Mouse (Mus musculus): ENCODE data around the gene Inava. TPM values are rescaled to one million over a fixed set of nuclear protein-coding genes. Genes with fewer than 3 reads are reported as not detected.

The Inava gene
- polyA plus RNA-seq, 1 experiment from 2014 or later: 13.3 TPM

DNA sequence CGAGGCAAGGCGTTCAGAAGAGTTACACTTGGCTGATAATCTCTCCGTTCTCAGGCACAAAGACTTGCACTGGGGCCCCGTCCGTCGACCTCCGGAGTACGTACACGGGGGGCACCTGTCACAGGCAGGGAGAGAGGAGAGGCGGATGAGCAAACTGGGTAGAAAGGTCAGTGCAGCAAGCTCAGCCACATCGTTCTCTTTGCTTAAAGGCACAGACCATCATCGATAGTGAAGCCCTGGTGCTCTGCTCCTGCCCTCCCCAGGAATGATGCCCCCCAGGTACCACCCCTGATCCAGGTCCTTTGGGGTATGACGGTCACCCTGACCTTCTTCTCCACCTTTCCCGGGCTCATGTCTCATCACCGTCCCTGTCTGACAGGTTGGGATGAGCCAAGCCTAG lies 19.8 kb downstream of the Inava start:
- ATAC-seq (replicated peaks; ENCODE audit: low FRiP score, low read depth) (no peak), DNase-seq (ENCODE audit: low spot score) (no peak)
- TF ChIP-seq CTCF (IDR thresholded peaks at IDR 0.05; ENCODE audit: low read depth): no peak
- no peaks in the 10 kb centered on the region for H3K4me1 ChIP-seq (replicated peaks; ENCODE audit: insufficient read depth, low read length)
- H3K9ac ChIP-seq (ENCODE audit: low read depth, low read length): no peak overlapping the region
- H3K27ac ChIP-seq: no peak overlapping the region
- H3K9me3 ChIP-seq (replicated peaks; ENCODE audit: low read length): no peaks in the 10 kb centered on the region
- no peak overlapping the region for H3K4me3 ChIP-seq (replicated peaks; ENCODE audit: low read depth, low read length)
- H3K4me2 ChIP-seq (ENCODE audit: low read length): no peak overlapping the region
- peaks cover 5% of the 10 kb centered on the region; the same call in 1 of the 2 replicates for H3K36me3 ChIP-seq (ENCODE audit: insufficient read depth, low read length)
- 80% methylated on average over 15 of the region's 15 CpGs for WGBS
- no peaks in the 10 kb centered on the region for H3K27me3 ChIP-seq (ENCODE audit: insufficient read depth, low read length)

DNA sequence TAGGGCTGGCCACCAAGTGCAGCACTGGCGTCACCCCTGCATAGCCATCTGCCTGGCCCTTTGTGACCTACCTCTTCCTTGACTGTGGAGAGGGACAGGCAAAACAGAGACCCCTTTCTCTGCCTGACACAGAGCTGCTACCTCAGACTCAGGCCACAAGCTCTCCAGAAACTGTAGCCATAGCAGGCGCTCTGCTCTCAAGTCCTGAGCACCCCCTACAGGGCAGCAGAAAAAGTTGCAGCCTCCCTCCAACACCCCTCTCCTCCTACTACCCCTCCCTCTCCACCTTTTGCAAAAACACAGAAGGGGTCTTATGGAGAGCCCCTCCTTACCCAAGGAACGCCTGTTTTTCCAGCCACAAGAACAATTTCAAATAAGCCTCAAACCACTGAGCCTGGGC lies 21.3 kb downstream of the Inava start, which contains the start of gene Mroh3:
Gene Mroh3, minus strand, starts transcription at position 26 of the 400 bp plus-strand sequence.
- H3K9me3 ChIP-seq (replicated peaks; ENCODE audit: low read length): no peaks in the 10 kb centered on the region
- TF ChIP-seq CTCF (IDR thresholded peaks at IDR 0.05; ENCODE audit: low read depth): peak; percentile 72
- H3K4me2 ChIP-seq (ENCODE audit: low read length): no peak within 1 kb of the TSS
- H3K4me1 ChIP-seq (replicated peaks; ENCODE audit: insufficient read depth, low read length): no peaks in the 10 kb centered on the region
- H3K36me3 ChIP-seq (ENCODE audit: insufficient read depth, low read length): peaks cover 5% of the 10 kb centered on the region; the same call in 1 of the 2 replicates
- no peak within 1 kb of the TSS for H3K27ac ChIP-seq
- peak; percentile 47 for ATAC-seq (replicated peaks; ENCODE audit: low FRiP score, low read depth)
- H3K9ac ChIP-seq (ENCODE audit: low read depth, low read length): no peak within 1 kb of the TSS
- H3K4me3 ChIP-seq (replicated peaks; ENCODE audit: low read depth, low read length): no peak within 1 kb of the TSS
- 57% methylated on average over 3 of the region's 3 CpGs for WGBS
- peak; percentile 69 for DNase-seq (ENCODE audit: low spot score)
- H3K27me3 ChIP-seq (ENCODE audit: insufficient read depth, low read length): no peaks in the 10 kb centered on the region

- no peak for TF ChIP-seq CTCF (IDR thresholded peaks at IDR 0.05; ENCODE audit: low read depth)
- H3K9me3 ChIP-seq (replicated peaks; ENCODE audit: low read length): no peaks in the 10 kb centered on the region
- H3K4me1 ChIP-seq (replicated peaks; ENCODE audit: insufficient read depth, low read length): no peaks in the 10 kb centered on the region
- no peaks in the 10 kb centered on the region for H3K27me3 ChIP-seq (ENCODE audit: insufficient read depth, low read length)
- DNase-seq (ENCODE audit: low spot score) (no peak), ATAC-seq (replicated peaks; ENCODE audit: low FRiP score, low read depth) (no peak)
- no peaks in the 10 kb centered on the region for H3K36me3 ChIP-seq (ENCODE audit: insufficient read depth, low read length)
- H3K9ac ChIP-seq (ENCODE audit: low read depth, low read length): no peak overlapping the region
- no peak overlapping the region for H3K4me2 ChIP-seq (ENCODE audit: low read length)
- H3K4me3 ChIP-seq (replicated peaks; ENCODE audit: low read depth, low read length): no peak overlapping the region
- H3K27ac ChIP-seq: no peak overlapping the region
- WGBS: 89% methylated on average over 5 of the region's 5 CpGs
Observed at GRCm38 (mm10) chr1:136190033-136190432, 44.0 kb downstream of the Inava start.

GRCm38 (mm10) chr1:136179511-136180001 lies 54.5 kb downstream of the Inava start:
- no peak overlapping the region for H3K4me3 ChIP-seq (replicated peaks; ENCODE audit: low read depth, low read length)
- H3K9me3 ChIP-seq (replicated peaks; ENCODE audit: low read length): no peaks in the 10 kb centered on the region
- DNase-seq (ENCODE audit: low spot score) (no peak), ATAC-seq (replicated peaks; ENCODE audit: low FRiP score, low read depth) (no peak)
- H3K4me2 ChIP-seq (ENCODE audit: low read length): no peak overlapping the region
- TF ChIP-seq CTCF (IDR thresholded peaks at IDR 0.05; ENCODE audit: low read depth): no peak
- H3K9ac ChIP-seq (ENCODE audit: low read depth, low read length): no peak overlapping the region
- no peaks in the 10 kb centered on the region; the same call in 1 of the 2 replicates for H3K4me1 ChIP-seq (replicated peaks; ENCODE audit: insufficient read depth, low read length)
- no peak overlapping the region for H3K27ac ChIP-seq
- H3K36me3 ChIP-seq (ENCODE audit: insufficient read depth, low read length): no peaks in the 10 kb centered on the region
- H3K27me3 ChIP-seq (ENCODE audit: insufficient read depth, low read length): no peaks in the 10 kb centered on the region
- WGBS: 82% methylated on average over 2 of the region's 2 CpGs

GRCm38 (mm10) chr1:136178741-136179140 lies 55.3 kb downstream of the Inava start:
- H3K9me3 ChIP-seq (replicated peaks; ENCODE audit: low read length): no peaks in the 10 kb centered on the region
- peaks cover 8% of the 10 kb centered on the region; the same call in 1 of the 2 replicates for H3K4me1 ChIP-seq (replicated peaks; ENCODE audit: insufficient read depth, low read length)
- no peak overlapping the region for H3K4me2 ChIP-seq (ENCODE audit: low read length)
- 53% methylated on average over 6 of the region's 6 CpGs for WGBS
- H3K27ac ChIP-seq: no peak overlapping the region
- TF ChIP-seq CTCF (IDR thresholded peaks at IDR 0.05; ENCODE audit: low read depth): no peak
- ATAC-seq (replicated peaks; ENCODE audit: low FRiP score, low read depth): no peak
- no peaks in the 10 kb centered on the region for H3K27me3 ChIP-seq (ENCODE audit: insufficient read depth, low read length)
- DNase-seq (ENCODE audit: low spot score): no peak
- H3K36me3 ChIP-seq (ENCODE audit: insufficient read depth, low read length): no peaks in the 10 kb centered on the region
- no peak overlapping the region for H3K9ac ChIP-seq (ENCODE audit: low read depth, low read length)
- H3K4me3 ChIP-seq (replicated peaks; ENCODE audit: low read depth, low read length): no peak overlapping the region

DNA sequence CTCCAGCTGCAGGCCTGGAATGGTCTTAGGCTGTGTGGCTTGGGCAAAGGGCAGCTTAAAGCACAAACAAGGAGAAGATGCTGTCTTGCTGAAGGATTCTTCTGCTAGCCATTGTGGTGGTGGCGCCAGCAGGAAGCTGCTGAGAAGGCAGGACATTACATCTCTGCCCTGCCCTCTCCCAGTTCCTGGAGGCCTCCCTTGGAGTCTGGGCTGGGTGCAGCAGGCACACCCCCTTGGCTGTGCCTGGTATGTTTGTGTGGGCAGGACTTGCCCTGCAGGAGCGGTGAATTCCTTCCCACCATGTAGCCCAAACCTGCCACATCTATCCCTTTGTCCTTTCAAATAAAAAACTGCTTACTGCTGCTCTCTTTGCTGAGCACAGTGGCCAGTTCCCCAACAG lies 57.0 kb downstream of the Inava start:
- TF ChIP-seq CTCF (IDR thresholded peaks at IDR 0.05; ENCODE audit: low read depth): no peak
- Histone ChIP-seq H3K9ac (ENCODE audit: low read depth, low read length) (no peak overlapping the region), H3K9me3 (replicated peaks; ENCODE audit: low read length) (no peaks in the 10 kb centered on the region), H3K4me2 (ENCODE audit: low read length) (no peak overlapping the region), H3K36me3 (ENCODE audit: insufficient read depth, low read length) (no peaks in the 10 kb centered on the region), H3K27me3 (ENCODE audit: insufficient read depth, low read length) (no peaks in the 10 kb centered on the region), H3K27ac (no peak overlapping the region), H3K4me1 (replicated peaks; ENCODE audit: insufficient read depth, low read length) (peaks cover 12% of the 10 kb centered on the region; the same call in 1 of the 2 replicates), H3K4me3 (replicated peaks; ENCODE audit: low read depth, low read length) (no peak overlapping the region)
- ATAC-seq (replicated peaks; ENCODE audit: low FRiP score, low read depth) (no peak), DNase-seq (ENCODE audit: low spot score) (no peak)
- WGBS: 65% methylated on average over 2 of the region's 2 CpGs

- Histone ChIP-seq H3K4me3 (replicated peaks; ENCODE audit: low read depth, low read length) (no peak overlapping the region), H3K4me2 (ENCODE audit: low read length) (no peak overlapping the region), H3K9ac (ENCODE audit: low read depth, low read length) (no peak overlapping the region), H3K36me3 (ENCODE audit: insufficient read depth, low read length) (no peaks in the 10 kb centered on the region), H3K27ac (no peak overlapping the region), H3K27me3 (ENCODE audit: insufficient read depth, low read length) (no peaks in the 10 kb centered on the region), H3K4me1 (replicated peaks; ENCODE audit: insufficient read depth, low read length) (peaks cover 12% of the 10 kb centered on the region; the same call in 1 of the 2 replicates), H3K9me3 (replicated peaks; ENCODE audit: low read length) (no peaks in the 10 kb centered on the region)
- DNase-seq (ENCODE audit: low spot score) (peak; percentile 62), ATAC-seq (replicated peaks; ENCODE audit: low FRiP score, low read depth) (0 out of 2 replicates have a peak, but pooled peaks have one; percentile 8)
- WGBS: 52% methylated on average over 6 of the region's 6 CpGs
- TF ChIP-seq CTCF (IDR thresholded peaks at IDR 0.05; ENCODE audit: low read depth): peak; percentile 77
Observed at GRCm38 (mm10) chr1:136175183-136175582, 58.9 kb downstream of the Inava start.

All from kidney, postnatal 0 days (tissue).